Mouse (Mus musculus) 416B (cell line): ENCODE results near the gene Eif4g3.
"Not testable (repeated sequence)": the region's sequence is repeated elsewhere in the genome, so short reads cannot be mapped to it uniquely, and the experiment has no call there.

Experiments
- DNase-seq: peaks from one replicate; pipeline ENCODE4 v3.0.0; 2011; ENCODE audit warnings: low read depth

Eif4g3 gene

GRCm38 (mm10) chr4:137992890-137993289 is at the start of gene Eif4g3:
Gene Eif4g3, plus strand, starts transcription at chr4:137993022.
- DNase-seq = no peak

GRCm38 (mm10) chr4:137943540-137943939 is 49.3 kb upstream of the Eif4g3 start:
- no peak for DNase-seq

DNA sequence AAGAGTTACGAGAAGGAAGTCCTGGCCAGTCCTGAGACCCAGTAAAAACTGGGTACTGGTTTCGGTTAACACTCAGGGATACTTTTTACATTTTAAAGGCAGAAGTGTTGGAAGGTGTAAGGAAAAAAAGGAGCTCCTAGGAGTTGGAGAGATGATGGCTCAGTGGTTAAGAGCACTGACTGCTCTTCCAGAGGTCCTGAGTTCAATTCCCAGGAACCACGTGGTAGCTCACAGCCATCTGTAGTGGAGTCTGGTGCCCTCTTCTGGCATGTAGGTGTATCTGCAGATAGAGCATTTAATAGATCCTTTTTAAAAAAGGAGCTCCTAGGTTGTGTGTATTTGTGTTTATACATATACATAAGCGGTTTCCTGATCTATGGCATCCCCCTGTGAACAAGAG is 47.4 kb upstream of the Eif4g3 start:
- peak; percentile 47 for DNase-seq

DNA sequence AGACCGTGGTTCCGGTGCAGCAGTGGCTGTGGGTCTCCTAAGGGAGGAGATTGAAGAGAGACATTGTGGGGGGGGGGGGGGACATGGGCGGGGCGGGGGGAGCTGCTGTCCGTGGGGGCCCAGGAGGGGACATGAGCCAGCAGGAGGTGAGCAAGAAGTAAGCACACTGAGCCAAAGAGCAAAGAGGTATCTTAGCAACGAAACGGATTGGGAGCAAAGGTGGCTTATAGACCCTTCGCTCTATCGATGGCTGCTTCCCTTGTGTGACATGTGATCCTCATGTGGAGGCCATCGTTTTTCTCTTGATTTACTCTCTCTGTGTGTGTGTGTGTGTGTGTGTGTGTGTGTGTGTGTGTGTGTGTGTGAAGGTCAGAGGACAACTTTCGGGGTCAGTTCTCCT is 46.4 kb upstream of the Eif4g3 start:
- no peak for DNase-seq

DNA sequence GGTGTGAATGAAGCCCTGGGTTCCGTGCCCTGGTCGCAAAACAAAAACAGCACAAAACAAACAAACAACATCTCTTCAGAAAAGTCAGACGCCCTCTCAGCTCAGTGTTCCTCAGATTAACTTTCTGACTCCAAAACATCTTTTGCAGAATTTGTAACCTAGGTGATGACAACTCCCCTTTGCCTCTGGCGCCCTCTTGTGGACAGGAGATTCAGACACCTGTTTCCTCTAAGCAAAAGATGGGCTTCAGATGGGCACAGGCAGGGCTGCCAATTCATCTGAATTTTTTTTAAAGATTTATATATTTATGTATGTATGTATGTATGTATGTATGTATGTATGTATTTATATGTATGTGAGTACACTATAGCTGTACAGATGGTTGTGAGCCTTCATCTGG is 40.0 kb upstream of the Eif4g3 start:
- peak; percentile 77 for DNase-seq

GRCm38 (mm10) chr4:137954184-137954583 is 38.6 kb upstream of the Eif4g3 start:
- no peak for DNase-seq

GRCm38 (mm10) chr4:137954926-137955396 is 37.9 kb upstream of the Eif4g3 start:
- peak; percentile 86 for DNase-seq

DNA sequence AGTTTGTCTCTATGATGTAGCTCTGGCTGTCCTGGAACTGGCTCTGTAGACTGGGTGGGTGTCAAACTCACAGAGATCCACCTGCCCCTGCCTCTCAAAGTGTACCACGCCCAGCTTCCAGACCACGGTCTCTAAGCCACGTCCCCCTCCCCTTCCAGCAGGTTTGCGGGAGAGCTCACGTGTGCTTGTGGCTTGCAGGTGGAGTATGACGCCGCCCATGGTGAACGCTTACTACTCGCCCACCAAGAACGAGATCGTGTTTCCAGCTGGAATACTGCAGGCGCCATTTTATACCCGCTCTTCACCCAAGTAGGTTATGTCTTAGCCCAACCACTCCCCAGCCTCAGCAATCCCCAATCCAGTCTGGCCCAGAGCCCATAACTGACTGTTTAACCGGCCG is 36.6 kb upstream of the Eif4g3 start:
- no peak for DNase-seq

GRCm38 (mm10) chr4:137959889-137960665 is 32.7 kb upstream of the Eif4g3 start:
- DNase-seq = peak; percentile 27

GRCm38 (mm10) chr4:137960757-137961156 is 32.1 kb upstream of the Eif4g3 start:
- no peak for DNase-seq

- no peak for DNase-seq
Measured at GRCm38 (mm10) chr4:137962643-137963350, 30.0 kb upstream of the Eif4g3 start.

DNA sequence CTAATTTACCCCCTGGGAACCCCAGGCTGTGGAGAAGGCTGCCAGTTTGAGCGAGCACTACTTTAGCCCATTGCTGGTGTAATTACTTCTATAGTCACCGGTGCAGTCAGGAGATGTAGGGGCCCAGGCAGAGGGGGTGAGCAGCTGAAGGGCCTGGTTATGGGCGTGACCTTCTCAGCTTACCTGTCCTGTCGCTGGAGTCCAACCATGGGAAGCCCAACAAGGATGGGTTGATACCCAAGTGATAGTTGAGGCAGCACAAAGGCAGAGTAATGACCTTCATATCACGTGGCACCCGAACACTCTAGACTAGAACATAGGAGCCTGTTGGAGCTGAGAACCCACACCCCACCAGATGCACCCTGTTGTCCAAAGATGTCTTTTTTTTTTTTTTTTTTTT is 29.4 kb upstream of the Eif4g3 start:
- no peak for DNase-seq

- peak; percentile 72 for DNase-seq
Measured at GRCm38 (mm10) chr4:137963881-137964584, 28.8 kb upstream of the Eif4g3 start.

- no peak for DNase-seq
Measured at GRCm38 (mm10) chr4:137964585-137964930, 28.3 kb upstream of the Eif4g3 start.

DNA sequence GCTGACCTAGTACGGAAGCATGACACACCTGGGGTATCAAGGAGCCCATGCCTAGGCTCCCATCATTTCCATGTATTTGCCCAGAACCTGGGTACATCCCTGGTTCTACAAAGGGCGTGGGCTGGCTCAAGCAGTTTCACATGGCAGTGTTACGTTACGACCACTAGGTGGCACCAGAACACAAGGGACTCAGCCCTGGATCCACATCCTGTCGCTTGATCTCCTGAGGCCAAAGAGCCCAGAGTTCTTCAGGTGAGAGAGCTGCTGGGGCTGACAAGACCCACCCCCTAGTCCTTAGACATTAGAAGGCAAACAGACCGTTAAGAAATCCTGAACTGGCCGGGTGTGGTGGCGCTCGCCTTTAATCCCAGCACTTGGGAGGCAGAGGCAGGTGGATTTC is 24.6 kb upstream of the Eif4g3 start:
- peak; percentile 85 for DNase-seq

- DNase-seq = not testable (repeated sequence)
Measured at GRCm38 (mm10) chr4:137970623-137971199, 22.1 kb upstream of the Eif4g3 start.

DNA sequence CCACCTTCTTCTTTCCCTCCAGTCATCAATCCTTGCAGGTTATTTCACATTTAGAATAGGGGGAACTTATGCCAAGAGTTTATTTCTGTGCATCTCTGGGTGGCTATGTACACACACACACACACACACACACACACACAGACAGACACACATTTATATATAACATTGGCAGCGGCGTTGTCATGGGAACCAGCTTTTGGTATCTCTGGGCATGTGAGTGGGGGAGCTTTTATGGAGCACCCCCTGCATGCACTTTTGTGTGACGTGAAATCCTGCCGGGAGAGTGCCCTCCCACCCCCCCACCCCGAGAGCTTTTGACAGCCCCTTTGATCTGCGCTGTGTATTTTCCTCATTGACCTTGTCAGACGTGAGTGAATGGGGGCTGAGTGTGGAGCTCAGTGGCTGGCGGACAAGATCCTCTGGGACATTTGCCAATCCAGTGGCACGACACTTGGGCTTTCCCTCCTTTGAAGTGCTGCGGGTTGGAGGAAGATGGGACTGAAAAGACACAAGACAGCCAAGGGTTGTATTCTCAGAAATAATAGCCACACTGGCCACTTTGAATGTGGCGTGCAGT is 17.9 kb upstream of the Eif4g3 start:
- not testable (repeated sequence) for DNase-seq

DNA sequence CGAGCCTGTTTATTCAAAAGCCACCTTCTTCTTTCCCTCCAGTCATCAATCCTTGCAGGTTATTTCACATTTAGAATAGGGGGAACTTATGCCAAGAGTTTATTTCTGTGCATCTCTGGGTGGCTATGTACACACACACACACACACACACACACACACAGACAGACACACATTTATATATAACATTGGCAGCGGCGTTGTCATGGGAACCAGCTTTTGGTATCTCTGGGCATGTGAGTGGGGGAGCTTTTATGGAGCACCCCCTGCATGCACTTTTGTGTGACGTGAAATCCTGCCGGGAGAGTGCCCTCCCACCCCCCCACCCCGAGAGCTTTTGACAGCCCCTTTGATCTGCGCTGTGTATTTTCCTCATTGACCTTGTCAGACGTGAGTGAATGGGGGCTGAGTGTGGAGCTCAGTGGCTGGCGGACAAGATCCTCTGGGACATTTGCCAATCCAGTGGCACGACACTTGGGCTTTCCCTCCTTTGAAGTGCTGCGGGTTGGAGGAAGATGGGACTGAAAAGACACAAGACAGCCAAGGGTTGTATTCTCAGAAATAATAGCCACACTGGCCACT is 13.7 kb upstream of the Eif4g3 start:
- not testable (repeated sequence) for DNase-seq

DNA sequence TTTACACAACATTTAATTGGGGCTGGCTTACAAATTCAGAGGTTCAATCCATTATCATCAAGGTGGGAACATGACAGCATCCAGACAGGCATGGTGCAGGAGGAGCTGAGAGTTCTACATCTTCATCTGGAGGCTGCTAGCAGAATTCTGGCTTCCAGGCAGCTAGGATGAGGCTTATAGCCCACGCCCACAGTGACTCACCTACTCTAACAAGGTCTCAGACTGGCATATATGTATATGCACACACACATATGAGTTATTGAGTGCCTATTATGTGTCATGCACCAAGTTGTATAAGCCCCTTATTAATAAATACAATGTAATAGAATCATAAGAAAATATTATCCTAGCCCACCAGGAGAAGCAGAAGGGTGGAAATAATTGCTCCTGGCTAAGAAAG is 10.0 kb upstream of the Eif4g3 start:
- peak; percentile 26 for DNase-seq

DNA sequence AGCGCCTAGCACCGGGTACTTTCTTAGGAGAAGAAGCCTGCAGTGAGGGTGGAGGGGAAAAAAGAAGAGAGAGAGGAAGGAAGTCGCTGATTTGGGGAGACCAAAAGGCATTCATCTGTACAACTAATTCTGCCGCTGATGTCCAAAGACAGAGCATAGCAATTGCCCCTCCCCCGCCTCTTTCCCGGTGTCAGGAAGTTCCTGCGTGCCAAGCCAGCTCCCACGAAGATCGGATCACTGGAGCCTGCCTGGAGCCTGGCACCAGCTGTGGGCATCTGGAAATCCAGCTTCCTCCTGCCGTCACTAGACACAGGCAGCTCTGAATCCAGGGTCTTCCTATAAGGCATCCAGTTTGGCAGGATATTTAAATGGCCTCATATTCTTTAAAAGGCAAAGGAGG is 8.6 kb upstream of the Eif4g3 start:
- no peak for DNase-seq

- DNase-seq = no peak
Measured at GRCm38 (mm10) chr4:137984746-137985145, 8.1 kb upstream of the Eif4g3 start.

DNA sequence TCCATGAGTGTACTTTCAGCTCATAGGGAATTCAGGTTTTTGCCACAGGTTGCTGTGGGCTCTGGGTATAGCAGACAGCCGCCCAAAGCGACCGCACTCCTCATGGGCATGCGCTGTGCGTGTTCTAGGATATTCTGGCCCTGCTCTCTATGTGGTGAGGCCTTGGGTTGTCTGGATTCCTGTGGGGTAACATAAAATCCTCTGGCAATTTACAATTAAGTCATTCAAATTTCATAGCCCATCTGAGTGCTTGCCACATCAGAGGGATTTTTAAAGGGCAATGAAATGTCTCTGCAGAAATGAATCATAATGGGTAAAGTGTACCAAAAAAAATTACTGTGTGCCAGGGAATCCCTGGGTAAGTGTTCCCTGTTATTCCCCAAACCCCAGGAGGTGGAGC is 3.4 kb upstream of the Eif4g3 start:
- DNase-seq = no peak
